25 mouse cellular contexts compared by ENCODE assay signal in the genomic region with DNA sequence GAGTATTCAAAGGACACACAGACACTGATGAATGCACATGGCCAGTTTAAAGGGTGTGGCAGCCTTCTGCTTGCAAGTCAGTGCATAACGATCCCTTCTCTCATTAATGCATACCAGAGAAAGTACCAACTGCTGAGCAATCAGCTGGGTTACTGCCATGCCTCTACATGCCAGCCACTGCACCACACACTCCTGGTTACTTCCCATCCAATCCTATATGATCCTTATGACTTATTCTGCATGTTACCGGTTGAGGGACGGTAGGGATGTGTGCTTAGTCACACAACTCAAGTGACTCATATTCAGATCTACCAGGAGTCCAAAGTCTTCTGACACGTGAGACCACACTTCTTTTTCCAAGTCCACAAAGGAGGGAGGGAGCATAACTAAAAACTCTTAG.
DNase-seq lines count a peak whose midpoint lies in the region; ATAC-seq and TF ChIP-seq lines count a peak whose summit lies in the region.
"Had no signal": no experiment of that assay in that cellular context is flagged by ENCODE, and none has a peak within 500 bp of the region (broad histone marks: within the 10 kb centered on the region; RNA-seq: fewer than 3 reads in every experiment).

No protein-coding gene starts in this region.

- H3K9me3 ChIP-seq in intestine, embryonic 14.5 days (ENCODE audit: control insufficient read depth, low read length), result no peaks in the 10 kb centered on the region
- H3K9me3 ChIP-seq in stomach, embryonic 15.5 days, result no peaks in the 10 kb centered on the region
- H3K9me3 ChIP-seq: embryonic facial prominence, embryonic 12.5 days; G1E; hindbrain, embryonic 10.5 days; hindbrain, embryonic 15.5 days; limb, embryonic 13.5 days; lung, embryonic 15.5 days; midbrain, embryonic 10.5 days; midbrain, embryonic 15.5 days had no signal

- no peaks in the 10 kb centered on the region for H3K4me1 ChIP-seq in intestine, embryonic 14.5 days (replicated peaks; ENCODE audit: control insufficient read depth, insufficient read depth, low read length)
- H3K4me1 ChIP-seq in stomach, embryonic 15.5 days, result no peaks in the 10 kb centered on the region
- H3K4me1 ChIP-seq: hindbrain, embryonic 15.5 days; midbrain, embryonic 15.5 days had no signal

- peaks cover 4% of the 10 kb centered on the region for H3K36me3 ChIP-seq in C2C12 (ENCODE audit: control insufficient read depth, insufficient read depth)
- peaks cover 55% of the 10 kb centered on the region for H3K36me3 ChIP-seq in intestine, embryonic 14.5 days (ENCODE audit: control insufficient read depth, insufficient read depth, low read length)
- H3K36me3 ChIP-seq in stomach, embryonic 15.5 days, result no peaks in the 10 kb centered on the region
- H3K36me3 ChIP-seq: embryonic facial prominence, embryonic 12.5 days; hindbrain, embryonic 10.5 days; limb, embryonic 13.5 days; lung, embryonic 15.5 days; midbrain, embryonic 10.5 days; midbrain, embryonic 15.5 days had no signal

- no peak overlapping the region for H3K9ac ChIP-seq in intestine, embryonic 14.5 days (ENCODE audit: low read length)
- no peak overlapping the region for H3K9ac ChIP-seq in stomach, embryonic 15.5 days
- H3K9ac ChIP-seq: embryonic facial prominence, embryonic 12.5 days; hindbrain, embryonic 15.5 days; limb, embryonic 13.5 days; lung, embryonic 15.5 days; midbrain, embryonic 15.5 days had no signal

- no peaks in the 10 kb centered on the region for H3K27me3 ChIP-seq in C2C12 (ENCODE audit: control insufficient read depth, insufficient read depth, insufficient read length)
- no peaks in the 10 kb centered on the region for H3K27me3 ChIP-seq in intestine, embryonic 14.5 days (replicated peaks; ENCODE audit: control insufficient read depth, insufficient read depth, low read length)
- no peaks in the 10 kb centered on the region for H3K27me3 ChIP-seq in stomach, embryonic 15.5 days (replicated peaks)
- H3K27me3 ChIP-seq: embryonic facial prominence, embryonic 12.5 days; hindbrain, embryonic 15.5 days; limb, embryonic 13.5 days; lung, embryonic 15.5 days; midbrain, embryonic 15.5 days had no signal

- peak; percentile 79 for DNase-seq in heart, adult 11 months
- DNase-seq in heart, adult 9 months (ENCODE audit: low spot score in 2 of 2), result no peak
- DNase-seq in intestine, embryonic 14.5 days (ENCODE audit: low spot score), result no peak
- no peak for DNase-seq in thymus, postnatal 4 days
- DNase-seq in B cell, adult 2 months, result no peak
- DNase-seq in layer of hippocampus, postnatal 25 days (ENCODE audit: extremely low spot score in 1 of 2, low spot score in 1 of 2), result no peak
- DNase-seq: adrenal gland, postnatal 36 days; cerebellum, adult 8-10 months; cerebellum, postnatal 25 days; heart, postnatal 14 days; kidney, adult 9 months; right cerebral cortex, postnatal 25 days had no signal

- H3K4me3 ChIP-seq in C2C12 (ENCODE audit: insufficient read depth, poor library complexity, severe bottlenecking), result no peak overlapping the region
- no peak overlapping the region for H3K4me3 ChIP-seq in intestine, embryonic 14.5 days (ENCODE audit: low read depth, low read length)
- H3K4me3 ChIP-seq in stomach, embryonic 15.5 days (replicated peaks), result no peak overlapping the region
- H3K4me3 ChIP-seq: embryonic facial prominence, embryonic 12.5 days; hindbrain, embryonic 10.5 days; hindbrain, embryonic 15.5 days; limb, embryonic 13.5 days; lung, embryonic 15.5 days; midbrain, embryonic 10.5 days; midbrain, embryonic 15.5 days had no signal

- ATAC-seq in intestine, embryonic 14.5 days (replicated peaks; ENCODE audit: low FRiP score, low TSS enrichment, low read depth), result peak; percentile 57; the same call in 1 of the 2 replicates
- peak; percentile 50; the same call in 1 of the 2 replicates for ATAC-seq in stomach, embryonic 15.5 days (ENCODE audit: insufficient read depth, low FRiP score, low read depth)
- ATAC-seq: forebrain, embryonic 16.5 days; inflammation-experienced regulatory T-cells, adult 6 months had no signal

- WGBS in intestine, embryonic 14.5 days, result 80% methylated on average over 4 of the region's 4 CpGs
- WGBS in stomach, embryonic 15.5 days, result 75% methylated on average over 4 of the region's 4 CpGs

- H3K27ac ChIP-seq in intestine, embryonic 14.5 days (ENCODE audit: low read depth), result no peak overlapping the region
- no peak overlapping the region for H3K27ac ChIP-seq in stomach, embryonic 15.5 days
- H3K27ac ChIP-seq: embryonic facial prominence, embryonic 12.5 days; hindbrain, embryonic 10.5 days; hindbrain, embryonic 15.5 days; limb, embryonic 13.5 days; lung, embryonic 15.5 days; midbrain, embryonic 10.5 days; midbrain, embryonic 15.5 days had no signal

- no peaks in the 10 kb centered on the region for H3K79me2 ChIP-seq in C2C12 (ENCODE audit: control insufficient read depth, insufficient read depth)

- H3K4me2 ChIP-seq in intestine, embryonic 14.5 days (ENCODE audit: low read length), result no peak overlapping the region
- H3K4me2 ChIP-seq in stomach, embryonic 15.5 days, result no peak overlapping the region
- H3K4me2 ChIP-seq: embryonic facial prominence, embryonic 12.5 days; hindbrain, embryonic 15.5 days; limb, embryonic 13.5 days; liver, embryonic 11.5 days; lung, embryonic 15.5 days; midbrain, embryonic 15.5 days had no signal

- no peak for TF ChIP-seq CTCF in C2C12 (IDR thresholded peaks at IDR 0.05; ENCODE audit: control insufficient read depth, insufficient read depth, insufficient read length)

- H3K79me3 ChIP-seq in C2C12 (ENCODE audit: low read depth), result no peaks in the 10 kb centered on the region

- H3ac ChIP-seq in C2C12 (ENCODE audit: control insufficient read depth, insufficient read length, low read depth), result no peak overlapping the region

TF ChIP-seq in C2C12, 6 proteins besides CTCF, POLR2A, EP300 and RAD21:
- TF ChIP-seq USF1 (IDR thresholded peaks at IDR 0.05; ENCODE audit: low read depth) (no peak), MYOG (IDR thresholded peaks at IDR 0.05; ENCODE audit: control insufficient read depth, extremely low read depth, insufficient read length) (no peak), MAX (IDR thresholded peaks at IDR 0.05) (no peak), CEBPB (IDR thresholded peaks at IDR 0.05; ENCODE audit: low read depth) (no peak), MYOD1 (IDR thresholded peaks at IDR 0.05; ENCODE audit: control insufficient read depth, insufficient read length, low read depth) (peak; percentile 35), FOSL1 (IDR thresholded peaks at IDR 0.05; ENCODE audit: insufficient read depth, low read length, poor library complexity, severe bottlenecking) (peak; percentile 58)
TF ChIP-seq in C2C12: peak in this region for 2.
